Mouse (Mus musculus) G1E (cell line): Measurements from ENCODE around the gene Slc24a3.

Source experiments
- CTCF ChIP-seq: IDR thresholded peaks from 2 replicates; pipeline ENCODE4 v1.5.1; 2012; ENCODE audit warnings: low read depth, low read length, inconsistent platforms, mixed read lengths
- GATA1 ChIP-seq: IDR thresholded peaks from 2 replicates; pipeline ENCODE4 v1.6.1; 2012; ENCODE audit warnings: borderline replicate concordance, low read length, inconsistent platforms, mixed read lengths
- GATA2 ChIP-seq: IDR thresholded peaks from 2 replicates; pipeline ENCODE4 v1.6.1; 2012; ENCODE audit warnings: low read depth, low read length, inconsistent platforms, borderline replicate concordance
- POLR2AphosphoS5 ChIP-seq: IDR thresholded peaks from 2 replicates; pipeline ENCODE4 v1.6.1; 2012; ENCODE audit warnings: low read depth, low read length, inconsistent platforms; ENCODE audit not compliant: insufficient replicate concordance
- TAL1 ChIP-seq: conservative IDR thresholded peaks from 2 replicates; pipeline ENCODE4 v1.6.1; 2012; ENCODE audit warnings: low read depth, low read length, inconsistent platforms, mixed read lengths

GRCm38 (mm10) chr2:145680762-145681161, 513.2 kb downstream of the Slc24a3 start:
- no peak for TF ChIP-seq CTCF
- TF ChIP-seq TAL1: no peak
- no peak for TF ChIP-seq GATA1
- TF ChIP-seq POLR2AphosphoS5: no peak
- no peak for TF ChIP-seq GATA2
